Mouse (Mus musculus) neural tube, embryonic 15.5 days (tissue): ENCODE measurements around the gene Lyrm7. TPM values are rescaled to one million over a fixed set of nuclear protein-coding genes. Genes with fewer than 3 reads are reported as not detected.
A peak's percentile ranks its signal among the peaks of the same experiment; 100 is the strongest.

Experiments
- ATAC-seq: fragments of 200-750 bp; cut with Nextera tagmentation; 2 replicates; pipeline ENCODE4 v1.8.0; 2017; ENCODE audit warnings: mild to moderate bottlenecking, moderate TSS enrichment, moderate library complexity; ENCODE audit not compliant: low FRiP score
- H3K27ac ChIP-seq: fragments of 300-500 bp; sonication (generic); replicated peaks from 2 replicates; pipeline ENCODE4 v1.5.1; 2015; ENCODE audit warnings: mild to moderate bottlenecking, inconsistent platforms
- H3K27me3 ChIP-seq: fragments of 300-500 bp; sonication (generic); replicated peaks from 2 replicates; pipeline ENCODE4 v1.6.1; 2015; ENCODE audit warnings: inconsistent platforms
- H3K36me3 ChIP-seq: fragments of 300-500 bp; sonication (generic); 2 replicates; pipeline ENCODE4 v1.6.1; 2015; ENCODE audit warnings: inconsistent platforms
- H3K4me1 ChIP-seq: fragments of 300-500 bp; sonication (generic); 2 replicates; pipeline ENCODE4 v1.6.1; 2015; ENCODE audit warnings: inconsistent platforms
- H3K4me2 ChIP-seq: fragments of 300-500 bp; sonication (generic); 2 replicates; pipeline ENCODE4 v1.6.1; 2015; ENCODE audit warnings: inconsistent platforms, mild to moderate bottlenecking, moderate library complexity
- H3K4me3 ChIP-seq: fragments of 300-500 bp; sonication (generic); replicated peaks from 2 replicates; pipeline ENCODE4 v1.5.1; 2015; ENCODE audit warnings: mild to moderate bottlenecking, inconsistent platforms
- H3K9ac ChIP-seq: fragments of 300-500 bp; sonication (generic); replicated peaks from 2 replicates; pipeline ENCODE4 v1.6.1; 2015; ENCODE audit warnings: mild to moderate bottlenecking, inconsistent platforms
- H3K9me3 ChIP-seq: fragments of 300-500 bp; sonication (generic); replicated peaks from 2 replicates; pipeline ENCODE4 v1.6.1; 2016; ENCODE audit warnings: inconsistent platforms
- WGBS: fragments of 180-500 bp; shearing (Covaris S2); methylation state at CpG from one replicate; pipeline ENCODE4 v1.1.7; 2015; ENCODE audit warnings: mixed read lengths; 5-methylcytosine and 5-hydroxymethylcytosine counted together
- polyA plus RNA-seq: library from polyadenylated mRNA; unstranded; fragments of >200 nt; fragmentation: Nextera tagmentation; extraction: Ambion mirVana; gene quantifications from 2 replicates; pipeline ENCODE4 v1.2.1, GENCODE M21; 2015

Gene Lyrm7
- polyA plus RNA-seq, 1 experiment from 2014 or later = 11.8 TPM

DNA sequence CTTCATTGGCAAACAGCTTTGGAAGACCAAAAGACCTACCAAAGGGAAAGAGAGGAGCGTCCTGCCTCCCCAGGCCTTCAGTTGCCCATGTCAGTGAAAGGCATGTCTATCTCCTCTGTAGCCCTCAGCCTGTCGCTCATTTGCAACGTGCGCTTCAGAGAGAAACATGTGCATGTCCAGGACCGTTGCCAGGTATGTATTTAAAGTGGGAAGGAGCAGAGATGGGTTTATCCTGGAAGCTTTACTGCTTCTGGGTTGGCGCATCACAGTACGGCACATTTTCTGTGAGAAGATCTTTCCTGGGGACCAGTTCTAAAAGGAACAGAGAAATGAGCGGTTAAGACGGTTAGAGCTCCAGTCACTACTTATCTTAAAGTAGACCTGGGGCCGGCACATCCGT lies 19.8 kb downstream of the Lyrm7 start:
- Histone ChIP-seq H3K4me3 (no peak overlapping the region), H3K9me3 (no peaks in the 10 kb centered on the region), H3K27ac (no peak overlapping the region), H3K4me1 (peaks cover 13% of the 10 kb centered on the region), H3K36me3 (no peaks in the 10 kb centered on the region), H3K27me3 (no peaks in the 10 kb centered on the region), H3K4me2 (no peak overlapping the region), H3K9ac (no peak overlapping the region)
- ATAC-seq = no peak
- 92% methylated on average over 11 of the region's 11 CpGs for WGBS

DNA sequence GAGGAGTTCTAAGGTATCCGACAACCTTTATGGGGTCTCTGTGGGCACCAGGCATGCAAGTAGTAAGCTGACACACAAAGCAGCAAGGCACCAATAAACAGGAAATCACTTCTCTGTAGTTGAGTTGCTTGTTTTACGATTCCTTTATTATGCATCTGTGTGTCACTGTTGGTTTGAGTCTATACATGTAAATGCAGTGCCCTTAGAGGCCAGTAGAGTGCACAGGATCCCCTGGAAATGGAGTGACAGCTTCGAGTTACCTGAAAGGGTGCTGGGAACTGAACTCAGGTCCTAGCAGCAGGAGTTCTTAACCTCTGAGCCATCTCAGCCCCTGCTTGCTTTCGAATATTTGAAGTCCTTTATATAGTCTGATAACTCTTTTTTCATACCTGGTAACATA lies 21.0 kb downstream of the Lyrm7 start:
- WGBS = 87% methylated on average over 4 of the region's 4 CpGs

DNA sequence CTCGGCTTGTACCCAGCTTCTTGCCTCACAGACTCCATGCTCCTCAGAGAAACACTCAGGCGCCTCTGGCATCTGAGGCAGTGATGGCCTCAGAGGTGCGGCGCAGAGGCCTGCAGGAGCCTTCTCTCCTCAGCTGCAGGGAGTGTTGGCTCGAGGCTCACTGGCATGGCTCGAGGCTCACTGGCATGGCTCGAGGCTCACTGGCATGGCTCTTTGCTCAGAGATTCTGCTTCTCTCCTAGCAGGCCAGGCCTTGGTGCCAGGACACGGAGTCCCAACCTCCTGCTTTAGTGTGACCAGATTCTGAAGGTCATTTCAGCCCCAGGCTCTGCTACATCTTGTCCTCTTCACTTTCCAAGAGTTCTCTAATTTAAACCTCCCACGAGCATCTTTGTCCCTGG lies 24.6 kb downstream of the Lyrm7 start:
- WGBS = 81% methylated on average over 9 of the region's 9 CpGs
- no peaks in the 10 kb centered on the region for H3K4me1 ChIP-seq
- no peak for ATAC-seq
- H3K36me3 ChIP-seq = no peaks in the 10 kb centered on the region
- no peak overlapping the region for H3K9ac ChIP-seq
- H3K4me3 ChIP-seq = no peak overlapping the region
- no peak overlapping the region for H3K27ac ChIP-seq
- H3K9me3 ChIP-seq = no peaks in the 10 kb centered on the region
- H3K27me3 ChIP-seq = no peaks in the 10 kb centered on the region
- no peak overlapping the region for H3K4me2 ChIP-seq

More for the DNA sequence above, 21.0 kb downstream of the Lyrm7 start:
- Histone ChIP-seq H3K27me3 (no peaks in the 10 kb centered on the region), H3K9ac (no peak overlapping the region), H3K27ac (no peak overlapping the region), H3K36me3 (no peaks in the 10 kb centered on the region), H3K4me1 (peaks cover 4% of the 10 kb centered on the region; the same call in 1 of the 2 replicates), H3K9me3 (no peaks in the 10 kb centered on the region), H3K4me3 (no peak overlapping the region), H3K4me2 (no peak overlapping the region)
- no peak for ATAC-seq

DNA sequence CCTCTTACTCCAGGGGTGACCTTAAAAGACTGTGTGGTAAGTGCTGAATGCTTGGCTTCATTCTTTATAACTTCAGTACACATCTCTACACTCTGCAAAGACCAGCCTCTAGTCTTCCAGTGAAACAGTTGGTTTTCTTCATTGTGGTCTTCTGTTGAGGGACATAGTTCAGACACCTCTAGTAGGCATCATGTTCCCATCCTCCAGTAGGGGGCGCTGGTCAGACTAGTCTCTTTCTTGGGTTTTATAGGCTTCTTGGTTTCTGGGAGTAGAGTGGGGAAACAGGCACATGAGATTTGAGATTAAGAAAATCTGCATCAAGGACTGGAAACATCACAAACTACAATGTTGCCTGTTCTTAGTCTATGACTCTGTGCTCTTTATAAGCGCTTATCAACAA lies 26.1 kb downstream of the Lyrm7 start:
- H3K9me3 ChIP-seq = no peaks in the 10 kb centered on the region
- no peaks in the 10 kb centered on the region for H3K27me3 ChIP-seq
- WGBS = 68% methylated on average over 2 of the region's 2 CpGs
- H3K9ac ChIP-seq = no peak overlapping the region
- no peak overlapping the region for H3K4me2 ChIP-seq
- no peak overlapping the region for H3K27ac ChIP-seq
- H3K4me3 ChIP-seq = no peak overlapping the region
- H3K4me1 ChIP-seq = no peaks in the 10 kb centered on the region
- no peaks in the 10 kb centered on the region for H3K36me3 ChIP-seq
- ATAC-seq = no peak

DNA sequence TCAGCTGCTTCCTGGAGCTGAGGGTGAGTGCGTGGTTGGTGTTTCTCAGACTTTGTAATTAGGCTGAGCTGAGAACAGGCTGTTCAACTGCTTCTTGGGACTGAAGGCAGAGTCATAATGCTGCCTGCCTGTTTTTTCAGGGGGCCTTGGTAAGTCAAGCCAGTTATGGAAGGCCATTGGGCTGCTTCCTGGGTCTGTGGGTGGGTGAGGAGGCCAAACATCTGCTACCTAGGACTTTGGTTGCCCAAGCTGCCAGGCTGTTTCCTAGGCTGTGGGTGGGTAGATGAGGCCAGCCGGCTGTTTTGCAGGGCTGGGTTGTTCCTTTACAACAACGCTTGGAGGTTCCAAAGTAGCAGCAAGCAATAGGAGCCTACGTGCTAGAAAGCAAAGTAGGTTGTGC lies 26.9 kb downstream of the Lyrm7 start:
- WGBS = 86% methylated on average over 4 of the region's 4 CpGs
- H3K4me1 ChIP-seq = no peaks in the 10 kb centered on the region
- H3K4me3 ChIP-seq = no peak overlapping the region
- H3K27me3 ChIP-seq = no peaks in the 10 kb centered on the region
- H3K9ac ChIP-seq = no peak overlapping the region
- H3K4me2 ChIP-seq = no peak overlapping the region
- no peak overlapping the region for H3K27ac ChIP-seq
- no peaks in the 10 kb centered on the region for H3K36me3 ChIP-seq
- no peak for ATAC-seq
- no peaks in the 10 kb centered on the region for H3K9me3 ChIP-seq

DNA sequence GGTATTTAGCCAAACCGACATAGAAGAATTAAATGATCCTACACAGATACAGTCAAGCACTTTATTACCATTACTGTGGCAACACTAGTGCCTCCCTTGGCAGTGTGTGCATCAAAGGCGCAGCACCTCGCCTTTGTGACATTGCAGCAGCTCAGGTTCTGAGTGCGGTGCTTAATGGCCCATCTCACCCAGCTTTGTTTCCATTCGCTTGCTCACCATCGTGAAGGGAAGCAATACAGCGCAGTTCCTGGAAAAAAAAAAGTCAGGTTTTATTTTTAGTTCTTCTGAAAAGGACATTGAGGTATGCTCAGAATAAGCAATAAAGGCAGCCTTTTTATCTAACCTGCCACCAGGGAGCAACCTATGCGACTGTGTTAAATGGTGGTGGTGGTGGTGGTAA lies 33.9 kb downstream of the Lyrm7 start:
- Histone ChIP-seq H3K27me3 (no peaks in the 10 kb centered on the region), H3K4me3 (no peak overlapping the region), H3K36me3 (no peaks in the 10 kb centered on the region), H3K27ac (no peak overlapping the region), H3K4me2 (no peak overlapping the region), H3K9ac (no peak overlapping the region), H3K4me1 (0 out of 2 replicates have a peak, but pooled peaks cover 3% of the 10 kb centered on the region), H3K9me3 (no peaks in the 10 kb centered on the region)
- ATAC-seq = no peak
- 75% methylated on average over 8 of the region's 8 CpGs for WGBS

DNA sequence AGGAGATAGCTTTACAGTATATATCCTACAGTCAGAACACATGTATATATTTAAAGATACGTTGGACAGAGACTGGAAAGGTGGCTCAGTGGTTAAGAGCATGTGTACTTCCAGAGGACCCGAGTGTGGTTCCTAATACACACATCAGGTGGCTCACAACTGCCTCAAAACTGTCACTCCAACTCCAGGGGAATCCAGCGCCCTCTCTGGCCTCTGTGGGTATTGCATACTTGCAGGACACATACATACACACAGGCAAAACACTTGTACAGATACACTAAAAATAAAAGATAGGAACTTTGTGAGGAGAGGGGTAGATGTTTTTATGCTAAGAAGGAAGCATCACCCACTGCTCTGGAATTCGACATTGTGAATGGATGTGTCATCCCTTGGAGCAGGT lies 34.9 kb downstream of the Lyrm7 start:
- ATAC-seq = no peak
- H3K4me2 ChIP-seq = no peak overlapping the region
- no peak overlapping the region for H3K27ac ChIP-seq
- H3K4me3 ChIP-seq = no peak overlapping the region
- H3K9ac ChIP-seq = no peak overlapping the region
- no peaks in the 10 kb centered on the region for H3K9me3 ChIP-seq
- whole genome bisulfite sequencing = 87% methylated on average over 4 of the region's 4 CpGs
- no peaks in the 10 kb centered on the region for H3K27me3 ChIP-seq
- H3K4me1 ChIP-seq = 0 out of 2 replicates have a peak, but pooled peaks cover 3% of the 10 kb centered on the region
- H3K36me3 ChIP-seq = no peaks in the 10 kb centered on the region

DNA sequence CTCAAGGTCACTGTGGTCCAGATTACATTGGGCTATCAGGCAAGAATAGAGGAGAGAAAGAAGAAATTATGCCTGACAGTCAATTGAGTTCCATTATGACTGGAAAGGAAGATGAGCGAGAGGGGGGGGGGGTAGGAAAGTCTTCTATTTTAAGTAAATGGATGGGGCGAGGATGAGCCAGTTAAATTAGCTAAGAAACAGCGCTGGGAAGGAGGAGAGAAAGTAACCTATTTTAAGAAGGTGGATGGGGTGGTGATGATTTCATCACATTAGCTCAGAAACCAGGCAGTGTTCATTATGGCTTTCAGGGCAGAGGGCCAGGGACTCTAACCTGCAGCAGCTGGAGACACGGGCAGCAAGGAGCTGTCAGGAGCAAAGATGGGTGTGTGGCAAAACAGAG lies 37.2 kb downstream of the Lyrm7 start:
- H3K4me2 ChIP-seq = no peak overlapping the region
- no peak overlapping the region for H3K4me3 ChIP-seq
- ATAC-seq = no peak
- no peaks in the 10 kb centered on the region for H3K9me3 ChIP-seq
- H3K9ac ChIP-seq = no peak overlapping the region
- 0 out of 2 replicates have a peak, but pooled peaks cover 3% of the 10 kb centered on the region for H3K4me1 ChIP-seq
- 79% methylated on average over 4 of the region's 4 CpGs for WGBS
- no peaks in the 10 kb centered on the region for H3K27me3 ChIP-seq
- no peak overlapping the region for H3K27ac ChIP-seq
- H3K36me3 ChIP-seq = no peaks in the 10 kb centered on the region

DNA sequence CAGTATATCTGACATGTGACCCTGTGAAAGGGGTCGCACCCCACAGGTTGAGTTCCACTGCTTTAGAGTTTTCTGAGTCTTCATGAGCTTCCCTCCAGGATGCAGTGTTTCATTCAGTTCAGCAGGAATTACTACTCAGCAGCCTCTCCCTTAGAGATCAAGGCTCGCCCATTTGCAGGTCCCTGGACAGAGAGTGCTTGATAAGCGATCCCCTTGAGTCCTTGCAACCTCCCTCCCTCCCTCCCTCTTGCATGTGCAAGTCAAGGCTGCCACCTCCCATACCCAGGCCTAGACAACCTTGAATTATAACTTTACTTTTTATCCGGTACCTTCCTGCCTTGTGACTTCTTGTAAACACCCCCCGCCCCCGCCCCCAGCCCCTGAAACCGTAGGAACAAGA lies 41.2 kb downstream of the Lyrm7 start:
- ATAC-seq = no peak
- WGBS = 64% methylated on average over 7 of the region's 7 CpGs
- no peaks in the 10 kb centered on the region for H3K27me3 ChIP-seq
- H3K4me2 ChIP-seq = no peak overlapping the region
- no peaks in the 10 kb centered on the region for H3K9me3 ChIP-seq
- H3K27ac ChIP-seq = no peak overlapping the region
- H3K4me3 ChIP-seq = no peak overlapping the region
- H3K9ac ChIP-seq = no peak overlapping the region
- H3K36me3 ChIP-seq = no peaks in the 10 kb centered on the region
- peaks cover 5% of the 10 kb centered on the region; the same call in 1 of the 2 replicates for H3K4me1 ChIP-seq

DNA sequence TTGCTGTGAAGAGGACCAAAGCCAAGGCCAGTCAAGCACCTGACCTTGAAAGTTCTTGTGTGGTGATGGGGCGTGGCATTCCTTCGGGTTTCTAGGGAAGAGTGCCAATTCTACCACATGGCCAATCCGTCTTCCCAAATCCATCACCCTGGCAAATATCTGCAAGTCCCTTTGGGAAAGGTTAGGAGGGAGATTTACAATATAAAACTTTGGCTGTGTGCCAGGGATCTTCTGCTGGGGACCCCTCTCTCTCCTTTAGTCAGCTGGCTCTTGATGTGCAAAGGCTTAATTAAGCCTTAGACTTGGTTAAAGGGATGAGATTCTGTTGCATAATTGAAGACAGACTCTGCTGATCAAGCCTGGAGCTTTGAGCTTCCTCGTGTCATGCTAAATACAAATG lies 43.3 kb downstream of the Lyrm7 start:
- H3K4me2 ChIP-seq = no peak overlapping the region
- H3K9ac ChIP-seq = no peak overlapping the region
- no peaks in the 10 kb centered on the region for H3K9me3 ChIP-seq
- no peaks in the 10 kb centered on the region for H3K36me3 ChIP-seq
- H3K4me3 ChIP-seq = no peak overlapping the region
- no peak overlapping the region for H3K27ac ChIP-seq
- H3K4me1 ChIP-seq = peaks cover 16% of the 10 kb centered on the region; the same call in 1 of the 2 replicates
- 39% methylated on average over 4 of the region's 4 CpGs for WGBS
- no peak for ATAC-seq
- no peaks in the 10 kb centered on the region for H3K27me3 ChIP-seq

DNA sequence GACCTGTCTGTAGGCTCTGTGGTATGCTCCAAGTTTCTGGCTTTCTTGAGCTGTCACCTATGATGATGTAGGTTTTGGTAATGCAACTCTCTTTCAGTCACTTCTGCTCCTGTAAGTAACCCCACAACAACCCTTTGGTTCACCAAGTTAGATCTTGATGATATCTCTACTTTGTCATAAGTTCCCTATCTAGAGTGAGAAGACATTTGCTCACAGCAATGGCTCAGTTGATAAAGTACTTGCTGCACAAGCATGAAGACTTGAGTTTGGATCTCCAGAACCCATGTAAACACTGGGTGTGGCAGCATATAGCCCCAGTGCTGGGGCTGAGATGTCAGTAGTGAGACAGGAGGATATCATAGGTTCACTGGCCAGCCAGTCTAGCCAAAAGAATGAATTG lies 45.1 kb downstream of the Lyrm7 start:
- Histone ChIP-seq H3K9ac (no peak overlapping the region), H3K9me3 (no peaks in the 10 kb centered on the region), H3K27me3 (no peaks in the 10 kb centered on the region), H3K4me3 (no peak overlapping the region), H3K27ac (no peak overlapping the region), H3K4me2 (no peak overlapping the region), H3K36me3 (no peaks in the 10 kb centered on the region), H3K4me1 (peaks cover 16% of the 10 kb centered on the region; the same call in 1 of the 2 replicates)
- no peak for ATAC-seq

DNA sequence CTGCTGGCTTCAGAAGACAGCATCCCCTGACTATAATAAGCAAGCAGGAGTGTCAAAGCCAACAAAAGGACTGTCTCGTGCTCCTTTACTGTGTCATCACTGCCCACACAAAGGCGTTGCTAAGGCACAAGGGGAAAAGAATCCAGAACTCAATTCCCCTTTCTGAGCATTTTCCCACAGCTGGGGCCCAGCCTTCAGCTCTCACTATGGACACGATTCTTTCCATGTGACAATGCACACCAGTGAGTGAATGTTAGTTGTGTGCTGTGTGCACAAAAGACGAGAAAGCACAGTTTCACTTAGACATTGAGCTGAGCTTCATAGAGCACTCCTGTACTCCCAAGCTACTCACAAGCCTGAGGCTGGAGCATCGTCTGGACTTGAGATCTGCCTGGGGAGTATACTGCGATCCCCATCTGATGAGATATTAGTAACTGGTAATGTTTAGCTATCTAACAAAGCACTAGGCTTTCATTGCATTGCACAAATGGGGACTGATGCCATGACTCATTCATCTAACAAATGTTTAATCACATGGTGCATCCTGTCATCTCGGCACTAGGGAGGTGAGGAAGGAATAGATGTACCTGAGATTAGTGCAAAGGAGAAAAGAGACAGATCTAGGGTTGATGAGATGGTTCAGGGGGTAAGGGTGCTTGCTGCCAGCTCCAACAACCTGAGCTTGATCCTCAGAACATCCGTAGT lies 47.8 kb downstream of the Lyrm7 start:
- no peak for ATAC-seq
- WGBS = 17% methylated on average over 8 of the region's 8 CpGs
- Histone ChIP-seq H3K9ac (no peak overlapping the region), H3K27ac (peak overlapping the region; percentile 41), H3K4me3 (no peak overlapping the region), H3K4me1 (peaks cover 16% of the 10 kb centered on the region; the same call in 1 of the 2 replicates), H3K36me3 (no peaks in the 10 kb centered on the region), H3K27me3 (no peaks in the 10 kb centered on the region), H3K4me2 (no peak overlapping the region), H3K9me3 (no peaks in the 10 kb centered on the region)
